Mouse (Mus musculus): Measurements from ENCODE around the gene Slit3.

DNA sequence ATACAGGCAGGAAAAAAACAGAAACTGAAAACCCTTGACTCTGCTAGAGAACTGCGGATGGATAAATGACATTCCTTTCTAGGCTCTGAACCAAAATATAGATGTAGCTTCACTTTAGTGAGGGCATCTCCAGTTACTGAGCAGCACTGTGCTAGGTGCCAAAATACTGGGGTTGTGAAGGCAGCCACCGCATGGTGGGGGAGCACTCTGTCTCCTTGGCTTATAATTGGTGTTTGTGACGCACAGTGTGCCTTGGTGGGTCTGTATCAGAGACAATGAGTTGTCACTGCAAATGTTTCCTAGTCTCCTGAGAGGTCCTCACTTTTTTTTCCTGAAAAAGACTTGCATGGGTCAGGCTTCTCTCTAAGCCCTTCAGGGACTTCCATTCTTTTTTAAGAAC is 125.6 kb downstream of the Slit3 start:
- no peak for TF ChIP-seq USF2 (IDR thresholded peaks at IDR 0.05; ENCODE audit: borderline replicate concordance in 1 of 2, insufficient read depth in 1 of 2, low read depth in 1 of 2, low read length in 2 of 2)
- TF ChIP-seq EP300 (IDR thresholded peaks at IDR 0.05; ENCODE audit: low read depth in 1 of 2, low read length in 2 of 2), result no peak
- TF ChIP-seq CTCF (IDR thresholded peaks at IDR 0.05 in 2 of 3, conservative IDR thresholded peaks at IDR 0.05 in 1 of 3; ENCODE audit: control insufficient read depth in 1 of 3, insufficient read depth in 1 of 3, low read depth in 2 of 3, low read length in 3 of 3, poor library complexity in 1 of 3, severe bottlenecking in 1 of 3), result no peak
- TF ChIP-seq POLR2AphosphoS2 (IDR thresholded peaks at IDR 0.05; ENCODE audit: low read length), result no peak
- TF ChIP-seq NELFE (IDR thresholded peaks at IDR 0.05; ENCODE audit: low read depth, low read length), result no peak
- no peak for TF ChIP-seq POLR2A (IDR thresholded peaks at IDR 0.05; ENCODE audit: control insufficient read depth in 1 of 2, insufficient read depth in 1 of 2, low read depth in 1 of 2, low read length in 2 of 2, poor library complexity in 1 of 2)
- TF ChIP-seq TAL1 (IDR thresholded peaks at IDR 0.05; ENCODE audit: low read length), result no peak
- no peak for TF ChIP-seq BHLHE40 (IDR thresholded peaks at IDR 0.05; ENCODE audit: borderline replicate concordance, low read depth, low read length)
- no peak for TF ChIP-seq CHD2 (IDR thresholded peaks at IDR 0.05; ENCODE audit: low read length)
- no peak for TF ChIP-seq MAX (IDR thresholded peaks at IDR 0.05; ENCODE audit: low read length)
- no peak for TF ChIP-seq SMC3 (IDR thresholded peaks at IDR 0.05; ENCODE audit: low read depth, low read length)
- no peak for TF ChIP-seq RCOR1 (IDR thresholded peaks at IDR 0.05; ENCODE audit: low read depth, low read length)
- no peak for TF ChIP-seq MYC (IDR thresholded peaks at IDR 0.05; ENCODE audit: low read depth, low read length)

Measured in MEL (cell line).